8 mouse cellular contexts compared by ENCODE assay signal in genomic region chr19:57003460-57003810, GRCm38 (mm10). TPM values are rescaled to one million over a fixed set of nuclear protein-coding genes. Genes with fewer than 3 reads are reported as not detected.
DNase-seq lines count a peak whose midpoint lies in the region; ATAC-seq lines count a peak whose summit lies in the region.
"Had no signal": no experiment of that assay in that cellular context is flagged by ENCODE, and none has a peak within 500 bp of the region (broad histone marks: within the 10 kb centered on the region; RNA-seq: fewer than 3 reads in every experiment).

No protein-coding gene starts in this region.

- H3K27ac ChIP-seq in kidney, embryonic 15.5 days: peak overlapping the region; percentile 78
- H3K27ac ChIP-seq: liver, embryonic 14.5 days had no signal

- peaks cover 10% of the 10 kb centered on the region for H3K27me3 ChIP-seq in kidney, embryonic 15.5 days

- no peaks in the 10 kb centered on the region for H3K36me3 ChIP-seq in kidney, embryonic 15.5 days

- H3K4me2 ChIP-seq in kidney, embryonic 15.5 days: peak overlapping the region; percentile 42

- no peaks in the 10 kb centered on the region for H3K9me3 ChIP-seq in kidney, embryonic 15.5 days (replicated peaks)

- no peak for ATAC-seq in kidney, embryonic 15.5 days (replicated peaks; ENCODE audit: low FRiP score)

- no peak overlapping the region for H3K9ac ChIP-seq in kidney, embryonic 15.5 days
- H3K9ac ChIP-seq: liver, embryonic 14.5 days had no signal

- DNase-seq in left cerebral cortex, postnatal 4 days: peak; percentile 52
- no peak for DNase-seq in left cerebral cortex, adult 9 months (ENCODE audit: low spot score in 2 of 2)
- peak; percentile 56 for DNase-seq in cerebellum, adult 8-10 months
- peak; percentile 56 to 78 for DNase-seq in lung, postnatal 4 days
- no peak for DNase-seq in B cell, adult 2 months
- no peak for DNase-seq in thymus, postnatal 36 days

- 15% methylated on average over 7 of the region's 7 CpGs for WGBS in kidney, embryonic 15.5 days

- intact Hi-C loops in left cerebral cortex, postnatal 4 days (cut with DNase I): no loop called here

- no peak overlapping the region for H3K4me3 ChIP-seq in kidney, embryonic 15.5 days (replicated peaks)

- peaks cover 58% of the 10 kb centered on the region for H3K4me1 ChIP-seq in kidney, embryonic 15.5 days

RNA-seq across cellular contexts. Expression of gene Afap1l2, which starts 4.6 kb away (rescaled TPM):
- 10 to 100 TPM; 13.6 TPM for total RNA-seq in left cerebral cortex, postnatal 4 days (2021)
- 16.8 and 18.3 TPM in 2 replicates for polyA plus RNA-seq in kidney, embryonic 15.5 days (2015; fragmentation: Nextera tagmentation; extraction: Ambion mirVana)

Comparison
In these comparisons a context has a peak if more than half of its experiments do, and no peak if none do; other contexts are left out.
1. DNase-seq: peak in left cerebral cortex, postnatal 4 days (single experiment), cerebellum, adult 8-10 months (single experiment) and lung, postnatal 4 days (2 of 2); none in left cerebral cortex, adult 9 months (0 of 2), B cell, adult 2 months (0 of 2) and thymus, postnatal 36 days (0 of 2).